Comparison of ENCODE assay signal across 1 mouse cellular context in the genomic region with DNA sequence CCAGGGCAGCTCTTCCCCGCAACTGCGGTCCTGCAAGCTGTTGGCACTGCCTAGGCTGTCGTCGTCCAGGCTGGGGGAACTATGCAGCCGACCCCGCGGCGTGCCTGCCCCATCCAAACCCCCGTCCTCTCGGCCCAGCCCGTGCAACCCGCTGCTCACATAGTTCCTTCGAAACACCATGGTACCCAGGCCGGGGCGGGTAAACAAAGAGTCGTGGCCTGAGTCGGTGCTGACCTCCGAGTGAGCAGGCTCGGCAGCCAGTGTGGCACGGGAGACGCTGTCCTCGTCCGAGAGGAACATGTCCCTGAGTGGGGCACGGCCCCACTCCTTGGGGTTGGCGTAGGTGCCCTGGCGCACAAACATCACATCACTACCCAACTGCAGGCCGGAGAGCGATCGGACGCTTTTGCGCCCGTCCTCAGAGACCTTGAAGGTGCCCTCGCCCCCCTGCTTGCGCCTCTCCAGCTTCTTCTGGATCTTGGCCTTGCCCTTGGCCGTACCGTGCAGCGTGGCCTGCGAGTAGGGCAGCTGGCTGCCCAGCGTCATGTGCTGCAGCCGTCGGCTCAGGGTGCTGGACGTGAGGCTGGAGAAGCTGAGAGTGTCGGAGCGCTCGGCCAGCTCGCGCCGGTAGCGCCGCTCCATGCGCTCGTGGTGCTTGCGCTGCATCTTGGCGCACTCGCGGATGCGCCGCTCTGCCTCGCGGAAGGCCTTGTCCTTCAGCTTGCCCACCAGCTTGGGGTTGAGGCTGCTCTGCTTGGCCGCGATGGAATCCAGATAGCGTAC.
TF ChIP-seq lines count a peak whose summit lies in the region.

No protein-coding gene starts in this region.

TF ChIP-seq in ES-E14, 5 proteins besides CTCF, POLR2A, EP300 and RAD21:
- TF ChIP-seq CHD2 (IDR thresholded peaks at IDR 0.05; ENCODE audit: low read depth, low read length) (no peak), HCFC1 (IDR thresholded peaks at IDR 0.05; ENCODE audit: borderline replicate concordance, insufficient read depth, low read length) (no peak), MAFK (IDR thresholded peaks at IDR 0.05; ENCODE audit: insufficient read depth, low read depth, low read length) (no peak), ZC3H11A (IDR thresholded peaks at IDR 0.05; ENCODE audit: borderline replicate concordance, low read depth, low read length) (no peak), ZNF384 (IDR thresholded peaks at IDR 0.05; ENCODE audit: low read depth, low read length) (no peak)
